Mouse (Mus musculus): ENCODE results near the gene Apln. TPM values are rescaled to one million over a fixed set of nuclear protein-coding genes. Genes with fewer than 3 reads are reported as not detected.

Apln gene
- 6.5 TPM for polyA plus RNA-seq (2012; fragmentation: generic; extraction: Trizol)
- long read RNA-seq, experiment 1, partial matches to known transcripts, result 0 of 6 reads
- long read RNA-seq, experiment 1, other reads (novel, unspliced or antisense), result 2 of 6 reads
- long read RNA-seq, experiment 2, transcript Apln-201 (3 exons, 3,149 nt), result major isoform, 144 of 160 reads
- long read RNA-seq, experiment 2, partial matches to known transcripts, result 4 of 160 reads
- long read RNA-seq, experiment 2, other reads (novel, unspliced or antisense), result 12 of 160 reads

DNA sequence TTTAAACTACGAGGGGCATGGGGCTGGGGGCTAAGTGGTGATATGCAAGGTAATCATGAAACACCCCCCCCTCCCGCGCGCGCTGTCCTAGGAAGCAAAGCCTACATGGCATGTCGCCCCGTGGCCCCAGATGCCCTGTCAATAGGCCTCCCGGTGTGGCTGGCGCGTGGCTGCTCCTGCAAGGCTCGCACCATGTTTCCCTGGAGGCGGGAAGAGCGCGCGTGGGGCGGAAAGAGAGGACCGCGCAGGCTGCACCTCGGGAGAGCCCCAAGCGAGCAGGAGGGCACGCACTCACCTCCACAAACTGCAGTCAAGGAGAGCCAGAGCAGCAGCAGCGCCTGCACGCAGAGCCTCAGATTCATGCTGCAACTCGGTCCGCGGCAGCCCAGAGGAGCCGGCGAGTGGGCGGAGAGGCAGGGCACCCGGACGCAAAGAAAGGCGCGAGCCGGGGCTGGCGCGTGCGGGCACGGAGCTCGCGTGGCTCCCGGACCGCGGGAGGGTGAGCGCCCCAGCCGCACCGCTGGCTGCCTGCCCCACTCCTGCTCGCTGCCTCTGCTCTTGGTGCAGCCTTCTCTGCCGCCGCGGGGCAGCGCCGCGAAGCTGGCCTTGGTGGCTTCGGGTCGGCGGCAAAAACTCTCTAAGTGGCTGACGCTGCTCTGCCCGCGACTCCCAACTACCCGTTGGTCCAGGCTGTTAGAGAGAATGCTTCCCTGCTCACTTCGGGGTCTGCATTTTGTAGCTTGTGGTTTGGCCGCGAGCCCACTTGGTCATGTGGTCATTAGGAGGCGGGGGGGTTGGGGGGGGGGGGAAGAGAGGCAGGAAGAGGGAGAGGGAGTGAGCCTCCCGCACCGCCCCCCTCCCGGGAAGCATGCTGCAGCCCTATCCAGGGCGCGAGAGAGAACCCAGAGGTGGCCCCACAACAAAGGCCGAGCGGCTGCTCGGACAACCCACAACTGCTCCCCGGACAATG, at the start of gene Apln:
TSS of gene Apln (minus strand) at position 710 of the 970 bp plus-strand sequence.
- Histone ChIP-seq H3K4me3 (ENCODE audit: insufficient read depth, poor library complexity, severe bottlenecking) (peak within 1 kb of the TSS; percentile 41), H3K79me2 (ENCODE audit: control insufficient read depth, insufficient read depth) (peaks cover 20% of the 10 kb centered on the region), H3K27me3 (ENCODE audit: control insufficient read depth, insufficient read depth, insufficient read length) (no peaks in the 10 kb centered on the region), H3K79me3 (ENCODE audit: low read depth) (peaks cover 6% of the 10 kb centered on the region), H3ac (ENCODE audit: control insufficient read depth, insufficient read length, low read depth) (peak within 1 kb of the TSS; percentile 91), H3K36me3 (ENCODE audit: control insufficient read depth, insufficient read depth) (no peaks in the 10 kb centered on the region)
- TF ChIP-seq MYOD1 (IDR thresholded peaks at IDR 0.05; ENCODE audit: control insufficient read depth, insufficient read length, low read depth), result no peak
- TF ChIP-seq MAX (IDR thresholded peaks at IDR 0.05), result peak; percentile 46

DNA sequence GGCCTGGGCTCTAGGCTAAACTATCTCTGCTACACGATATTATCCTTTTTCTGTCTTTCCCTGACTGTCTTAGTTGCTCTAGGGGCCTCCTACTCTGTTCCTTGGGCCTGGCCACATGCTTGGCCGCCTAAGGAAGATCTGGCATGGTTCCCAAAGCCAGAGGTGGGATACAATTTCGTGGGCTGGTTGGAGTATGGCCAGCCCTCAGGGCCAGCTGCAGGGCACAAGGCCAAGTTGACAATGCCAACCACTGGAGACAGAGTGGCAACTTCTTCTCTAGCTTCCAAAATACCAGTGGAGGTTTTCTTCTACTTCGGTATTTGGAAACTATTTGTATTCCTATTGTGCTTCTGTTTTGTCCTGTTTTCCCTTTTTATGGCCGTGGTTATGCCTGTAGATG, 47.7 kb upstream of the Apln start:
- no peaks in the 10 kb centered on the region for H3K79me3 ChIP-seq (ENCODE audit: low read depth)
- no peaks in the 10 kb centered on the region for H3K79me2 ChIP-seq (ENCODE audit: control insufficient read depth, insufficient read depth)
- no peaks in the 10 kb centered on the region for H3K27me3 ChIP-seq (ENCODE audit: control insufficient read depth, insufficient read depth, insufficient read length)
- no peak overlapping the region for H3K4me3 ChIP-seq (ENCODE audit: insufficient read depth, poor library complexity, severe bottlenecking)
- no peak overlapping the region for H3ac ChIP-seq (ENCODE audit: control insufficient read depth, insufficient read length, low read depth)
- no peaks in the 10 kb centered on the region for H3K36me3 ChIP-seq (ENCODE audit: control insufficient read depth, insufficient read depth)
- TF ChIP-seq CTCF (IDR thresholded peaks at IDR 0.05; ENCODE audit: control insufficient read depth, insufficient read depth, insufficient read length) (no peak), MYOD1 (IDR thresholded peaks at IDR 0.05; ENCODE audit: control insufficient read depth, insufficient read length, low read depth) (peak; percentile 85), USF1 (IDR thresholded peaks at IDR 0.05; ENCODE audit: low read depth) (no peak), CEBPB (IDR thresholded peaks at IDR 0.05; ENCODE audit: low read depth) (no peak), FOSL1 (IDR thresholded peaks at IDR 0.05; ENCODE audit: insufficient read depth, low read length, poor library complexity, severe bottlenecking) (no peak)

DNA sequence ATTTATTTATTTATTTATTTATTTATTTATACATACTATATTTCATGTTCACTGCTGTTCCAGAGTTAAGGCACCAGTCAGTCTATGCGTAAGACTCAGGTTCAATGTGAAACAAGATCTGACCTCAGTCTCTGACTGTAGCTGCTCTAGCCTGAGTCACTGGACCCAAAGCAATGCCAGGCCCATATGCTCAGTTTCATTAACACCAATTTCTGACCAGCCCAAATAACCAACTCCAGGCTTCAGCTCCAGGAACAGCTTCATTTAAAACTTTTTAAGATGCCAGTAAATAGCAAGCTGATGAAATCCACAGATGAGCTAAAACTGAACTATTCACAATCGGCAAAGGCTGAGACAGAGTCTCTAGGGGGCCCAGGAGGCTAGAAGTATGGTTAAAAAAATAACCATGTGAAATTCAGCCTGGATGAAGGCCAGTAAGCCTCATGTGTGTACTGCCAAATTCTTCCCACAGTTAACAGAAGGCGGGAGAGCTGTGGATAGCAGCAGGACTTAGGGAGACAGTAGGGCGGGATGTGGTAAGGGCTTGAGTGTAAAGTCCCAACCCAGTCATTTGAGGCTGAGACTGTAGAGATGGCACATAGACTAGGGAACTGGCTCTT, 42.3 kb upstream of the Apln start:
- no peak for TF ChIP-seq CEBPB (IDR thresholded peaks at IDR 0.05; ENCODE audit: low read depth)
- TF ChIP-seq USF1 (IDR thresholded peaks at IDR 0.05; ENCODE audit: low read depth), result no peak
- TF ChIP-seq MYOD1 (IDR thresholded peaks at IDR 0.05; ENCODE audit: control insufficient read depth, insufficient read length, low read depth), result no peak
- TF ChIP-seq MAX (IDR thresholded peaks at IDR 0.05), result peak; percentile 24
- Histone ChIP-seq H3K79me2 (ENCODE audit: control insufficient read depth, insufficient read depth) (no peaks in the 10 kb centered on the region), H3K36me3 (ENCODE audit: control insufficient read depth, insufficient read depth) (no peaks in the 10 kb centered on the region), H3K27me3 (ENCODE audit: control insufficient read depth, insufficient read depth, insufficient read length) (no peaks in the 10 kb centered on the region), H3ac (ENCODE audit: control insufficient read depth, insufficient read length, low read depth) (no peak overlapping the region), H3K79me3 (ENCODE audit: low read depth) (no peaks in the 10 kb centered on the region), H3K4me3 (ENCODE audit: insufficient read depth, poor library complexity, severe bottlenecking) (no peak overlapping the region)

DNA sequence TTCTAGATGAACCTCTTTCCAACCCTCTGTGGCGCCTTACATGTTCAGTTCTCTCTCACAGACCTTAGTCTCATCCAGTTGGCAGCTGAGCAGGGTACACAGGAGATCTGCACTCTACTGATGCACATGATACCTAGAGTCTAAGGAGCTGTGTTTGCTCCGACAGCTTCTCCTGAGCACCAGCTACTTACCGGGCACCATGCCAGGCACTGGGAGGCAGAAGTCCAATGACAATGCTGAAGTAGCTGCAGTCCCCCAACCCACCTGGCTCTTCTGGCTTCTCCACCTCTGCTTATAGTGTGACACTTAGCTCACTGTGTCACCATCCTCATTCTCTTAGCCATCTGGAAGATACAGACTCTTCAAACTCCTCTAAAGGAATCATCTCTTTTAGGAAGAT, 40.0 kb upstream of the Apln start:
- Histone ChIP-seq H3K27me3 (ENCODE audit: control insufficient read depth, insufficient read depth, insufficient read length) (no peaks in the 10 kb centered on the region), H3K79me2 (ENCODE audit: control insufficient read depth, insufficient read depth) (no peaks in the 10 kb centered on the region), H3K79me3 (ENCODE audit: low read depth) (no peaks in the 10 kb centered on the region), H3K36me3 (ENCODE audit: control insufficient read depth, insufficient read depth) (no peaks in the 10 kb centered on the region), H3K4me3 (ENCODE audit: insufficient read depth, poor library complexity, severe bottlenecking) (no peak overlapping the region), H3ac (ENCODE audit: control insufficient read depth, insufficient read length, low read depth) (no peak overlapping the region)
- TF ChIP-seq MAX (IDR thresholded peaks at IDR 0.05), result no peak
- no peak for TF ChIP-seq CEBPB (IDR thresholded peaks at IDR 0.05; ENCODE audit: low read depth)
- no peak for TF ChIP-seq CTCF (IDR thresholded peaks at IDR 0.05; ENCODE audit: control insufficient read depth, insufficient read depth, insufficient read length)
- TF ChIP-seq USF1 (IDR thresholded peaks at IDR 0.05; ENCODE audit: low read depth), result no peak

DNA sequence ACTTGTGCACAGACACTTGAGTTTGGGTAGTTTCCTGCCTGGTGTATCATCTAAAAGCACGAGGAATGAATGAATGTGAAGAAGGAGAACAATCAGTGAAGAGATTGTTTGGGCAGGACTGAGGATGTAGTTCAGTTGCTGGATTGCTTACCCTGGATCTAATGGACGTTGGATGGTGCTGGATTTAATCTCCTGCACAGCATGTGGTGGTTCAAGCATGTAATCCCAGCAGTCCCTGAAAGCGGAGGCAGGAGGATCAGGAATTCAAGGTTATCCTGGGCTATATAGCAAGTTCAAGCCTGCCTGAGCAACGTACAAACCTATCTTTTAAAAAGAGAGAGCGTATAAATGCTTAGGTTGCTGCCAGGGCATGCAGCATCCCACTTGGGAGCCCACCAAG, 37.7 kb upstream of the Apln start:
- H3ac ChIP-seq (ENCODE audit: control insufficient read depth, insufficient read length, low read depth), result no peak overlapping the region
- H3K79me3 ChIP-seq (ENCODE audit: low read depth), result no peaks in the 10 kb centered on the region
- H3K27me3 ChIP-seq (ENCODE audit: control insufficient read depth, insufficient read depth, insufficient read length), result no peaks in the 10 kb centered on the region
- no peaks in the 10 kb centered on the region for H3K79me2 ChIP-seq (ENCODE audit: control insufficient read depth, insufficient read depth)
- no peaks in the 10 kb centered on the region for H3K36me3 ChIP-seq (ENCODE audit: control insufficient read depth, insufficient read depth)
- H3K4me3 ChIP-seq (ENCODE audit: insufficient read depth, poor library complexity, severe bottlenecking), result no peak overlapping the region
- TF ChIP-seq MYOD1 (IDR thresholded peaks at IDR 0.05; ENCODE audit: control insufficient read depth, insufficient read length, low read depth) (no peak), USF1 (IDR thresholded peaks at IDR 0.05; ENCODE audit: low read depth) (no peak), CTCF (IDR thresholded peaks at IDR 0.05; ENCODE audit: control insufficient read depth, insufficient read depth, insufficient read length) (no peak), MAX (IDR thresholded peaks at IDR 0.05) (no peak), FOSL1 (IDR thresholded peaks at IDR 0.05; ENCODE audit: insufficient read depth, low read length, poor library complexity, severe bottlenecking) (no peak), MYOG (IDR thresholded peaks at IDR 0.05; ENCODE audit: control insufficient read depth, extremely low read depth, insufficient read length) (no peak), CEBPB (IDR thresholded peaks at IDR 0.05; ENCODE audit: low read depth) (no peak)

Measured in C2C12 (cell line).